Mouse (Mus musculus): Measurements from ENCODE around the gene Prss50. TPM values are rescaled to one million over a fixed set of nuclear protein-coding genes. Genes with fewer than 3 reads are reported as not detected.
A peak's percentile ranks its signal among the peaks of the same experiment; 100 is the strongest.

Prss50 gene
- total RNA-seq, 2 experiments from 2014 or later, result not detected

DNA sequence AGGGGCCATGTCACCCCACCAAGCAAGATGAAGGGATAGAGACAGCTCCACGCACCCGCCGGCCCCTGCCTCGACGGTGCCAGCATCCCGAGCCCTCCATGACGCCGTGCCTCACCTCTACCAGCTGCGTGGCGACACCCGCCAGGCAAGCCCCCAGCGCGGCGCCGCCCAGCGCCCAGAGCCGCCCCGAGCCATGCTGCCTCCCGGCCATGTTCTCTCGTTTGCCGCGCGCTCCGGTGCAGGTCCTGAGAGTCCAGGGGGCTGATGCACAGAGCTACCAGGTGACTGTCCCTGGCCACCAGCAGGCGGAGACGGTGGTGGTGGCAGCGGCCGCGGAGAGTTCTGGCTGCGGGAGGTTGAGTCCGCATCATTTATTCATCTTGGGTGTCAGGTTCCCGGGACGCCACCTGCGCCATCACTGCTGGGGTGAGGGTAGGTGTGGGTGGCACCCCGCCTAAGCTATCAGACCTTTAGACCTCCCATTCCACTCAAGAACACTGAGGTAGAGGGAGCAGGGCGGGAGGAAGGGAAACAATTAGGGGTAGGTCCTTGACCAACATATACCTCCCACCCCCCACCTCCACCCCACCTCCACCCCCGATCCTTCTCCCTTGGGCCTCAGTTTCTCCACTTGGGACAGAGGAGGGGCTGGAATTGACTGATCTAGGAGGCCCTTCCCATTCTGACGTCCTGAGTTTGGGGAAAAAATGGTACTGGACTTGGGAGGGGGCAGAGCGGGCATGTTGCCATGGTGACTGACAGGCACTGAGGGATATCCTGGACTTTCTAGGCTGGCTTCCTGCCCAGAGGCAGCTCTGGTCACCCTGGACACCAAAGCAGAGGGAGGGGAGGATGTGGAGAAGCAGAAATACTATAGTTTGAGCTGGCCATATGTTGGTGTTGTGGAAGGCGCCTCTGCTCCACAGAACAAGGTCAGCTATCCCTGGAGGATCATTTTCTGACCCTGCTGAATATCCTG lies 16.2 kb downstream of the Prss50 start:
- intact Hi-C loops (cut with DNase I; ENCODE audit: low total_unique reads), result loop anchor here (5.0 kb wide), 2 partner anchors 97 to 157 kb away; no protein-coding TSS in a partner anchor
- DNase-seq, result no peak

DNA sequence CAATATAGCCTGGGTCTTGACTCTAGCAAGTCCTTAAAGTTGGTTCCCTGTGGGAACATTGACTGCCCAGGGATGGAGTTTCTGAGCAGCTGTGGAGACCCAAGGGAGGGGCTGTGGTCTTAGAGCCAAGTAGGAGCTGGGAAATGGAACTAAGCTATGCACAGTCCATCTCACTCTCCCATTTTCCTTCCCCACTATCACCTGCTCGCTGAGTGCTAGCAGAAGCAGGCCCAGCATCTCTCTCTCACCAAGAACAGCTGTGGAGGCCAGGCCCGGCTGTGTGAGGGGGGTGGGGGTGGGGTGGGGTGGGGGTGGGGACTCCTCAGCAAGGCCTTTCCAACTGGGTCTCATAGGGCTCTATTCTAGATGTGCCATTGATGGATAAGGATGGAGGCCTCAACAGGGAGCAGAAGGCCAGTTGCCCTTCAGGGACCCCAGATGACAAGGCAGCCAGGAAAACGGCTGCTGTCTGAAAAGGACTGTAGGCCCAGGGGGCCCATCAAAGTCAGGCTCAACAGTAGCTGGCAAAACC lies 17.0 kb downstream of the Prss50 start:
- DNase-seq, result no peak
- intact Hi-C loops (cut with DNase I; ENCODE audit: low total_unique reads), result loop anchor here (5.0 kb wide), 2 partner anchors 97 to 157 kb away; no protein-coding TSS in a partner anchor

DNA sequence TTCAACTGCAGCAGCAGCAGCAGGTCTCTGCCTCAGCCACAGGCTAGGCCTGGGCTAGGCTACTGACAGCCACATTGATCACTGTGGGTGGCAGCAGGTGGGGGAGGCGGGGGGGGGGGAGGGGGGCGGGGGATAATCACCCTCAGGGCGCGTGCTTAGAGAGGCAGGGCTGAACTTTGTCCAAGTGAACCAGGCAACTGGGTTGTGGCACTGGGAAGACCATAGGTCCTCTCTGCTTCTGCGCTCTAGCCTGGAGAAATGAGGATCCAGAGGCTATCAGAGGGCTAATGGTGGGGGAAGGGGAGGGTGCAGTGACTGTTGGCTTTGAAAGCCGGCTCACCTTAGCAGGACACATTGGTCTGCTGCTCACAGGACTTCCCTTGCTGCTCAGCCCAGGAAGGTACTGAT lies 17.5 kb downstream of the Prss50 start:
- no peak for DNase-seq
- intact Hi-C loops (cut with DNase I; ENCODE audit: low total_unique reads), result no loop called here

DNA sequence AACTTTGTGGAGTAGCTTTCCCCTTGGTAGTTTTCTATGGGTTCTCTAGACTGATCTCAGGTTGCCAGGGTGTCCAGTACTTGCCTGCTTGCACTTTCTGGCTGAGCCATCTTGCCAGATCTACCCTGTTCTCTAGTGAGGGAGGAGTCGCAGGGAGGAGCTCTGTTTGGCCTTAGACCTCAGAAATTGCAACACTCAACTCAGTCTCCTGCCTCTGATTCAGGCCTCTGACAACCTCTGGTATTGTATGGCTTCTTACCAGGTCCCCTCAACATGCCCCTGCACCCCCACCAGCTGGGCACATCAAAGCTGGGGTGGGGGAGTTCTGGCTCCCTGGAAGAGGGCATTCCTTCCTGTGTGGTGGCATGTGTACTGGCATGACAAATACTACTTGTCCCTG lies 19.6 kb downstream of the Prss50 start:
- intact Hi-C loops (cut with DNase I; ENCODE audit: low total_unique reads), result no loop called here
- DNase-seq, result no peak

GRCm38 (mm10) chr9:110877888-110878287 lies 20.1 kb downstream of the Prss50 start:
- intact Hi-C loops (cut with DNase I; ENCODE audit: low total_unique reads), result no loop called here

GRCm38 (mm10) chr9:110879191-110879920 lies 21.6 kb downstream of the Prss50 start, which contains the start of gene Als2cl:
Als2cl (plus strand) TSS chr9:110879870.
- intact Hi-C loops (cut with DNase I; ENCODE audit: low total_unique reads), result no loop called here

More at GRCm38 (mm10) chr9:110877888-110878287, 20.1 kb downstream of the Prss50 start:
- peak; percentile 88 for DNase-seq

GRCm38 (mm10) chr9:110879998-110880561 lies 22.3 kb downstream of the Prss50 start, which contains the start of gene Tmie:
Tmie (minus strand) TSS chr9:110880113.
- intact Hi-C loops (cut with DNase I; ENCODE audit: low total_unique reads), result no loop called here
- DNase-seq, result peak; percentile 67

More at GRCm38 (mm10) chr9:110879191-110879920, 21.6 kb downstream of the Prss50 start, which contains the start of gene Als2cl:
- no peak for DNase-seq

GRCm38 (mm10) chr9:110880772-110881171 lies 23.0 kb downstream of the Prss50 start:
- intact Hi-C loops (cut with DNase I; ENCODE audit: low total_unique reads), result no loop called here

GRCm38 (mm10) chr9:110881953-110882352 lies 24.2 kb downstream of the Prss50 start:
- no peak for DNase-seq
- intact Hi-C loops (cut with DNase I; ENCODE audit: low total_unique reads), result no loop called here

More at GRCm38 (mm10) chr9:110880772-110881171, 23.0 kb downstream of the Prss50 start:
- no peak for DNase-seq

- intact Hi-C loops (cut with DNase I; ENCODE audit: low total_unique reads), result no loop called here
- no peak for DNase-seq
These were observed 29.9 kb downstream of the Prss50 start for GRCm38 (mm10) chr9:110887388-110888303.

DNA sequence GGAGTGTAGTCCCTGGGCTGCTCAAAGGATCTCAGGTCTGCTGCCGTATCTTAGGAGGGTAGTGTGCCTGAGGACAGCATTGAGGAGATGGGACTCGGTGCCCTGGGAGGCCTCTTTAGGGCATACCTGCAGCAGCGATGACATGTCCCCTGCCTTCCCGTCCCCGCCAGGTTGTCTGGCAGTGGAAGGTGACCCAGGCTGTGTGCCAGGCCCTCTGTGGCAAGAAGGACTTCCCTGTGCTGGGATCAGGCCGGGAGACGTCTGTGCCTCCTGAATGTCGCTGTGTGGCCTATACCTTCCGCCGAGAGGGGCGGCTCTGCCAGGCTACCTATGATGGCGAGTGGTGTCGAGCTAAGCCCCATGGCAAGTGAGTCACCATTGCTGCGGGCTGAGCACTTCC lies 31.2 kb downstream of the Prss50 start:
- DNase-seq, result no peak
- intact Hi-C loops (cut with DNase I; ENCODE audit: low total_unique reads), result no loop called here

DNA sequence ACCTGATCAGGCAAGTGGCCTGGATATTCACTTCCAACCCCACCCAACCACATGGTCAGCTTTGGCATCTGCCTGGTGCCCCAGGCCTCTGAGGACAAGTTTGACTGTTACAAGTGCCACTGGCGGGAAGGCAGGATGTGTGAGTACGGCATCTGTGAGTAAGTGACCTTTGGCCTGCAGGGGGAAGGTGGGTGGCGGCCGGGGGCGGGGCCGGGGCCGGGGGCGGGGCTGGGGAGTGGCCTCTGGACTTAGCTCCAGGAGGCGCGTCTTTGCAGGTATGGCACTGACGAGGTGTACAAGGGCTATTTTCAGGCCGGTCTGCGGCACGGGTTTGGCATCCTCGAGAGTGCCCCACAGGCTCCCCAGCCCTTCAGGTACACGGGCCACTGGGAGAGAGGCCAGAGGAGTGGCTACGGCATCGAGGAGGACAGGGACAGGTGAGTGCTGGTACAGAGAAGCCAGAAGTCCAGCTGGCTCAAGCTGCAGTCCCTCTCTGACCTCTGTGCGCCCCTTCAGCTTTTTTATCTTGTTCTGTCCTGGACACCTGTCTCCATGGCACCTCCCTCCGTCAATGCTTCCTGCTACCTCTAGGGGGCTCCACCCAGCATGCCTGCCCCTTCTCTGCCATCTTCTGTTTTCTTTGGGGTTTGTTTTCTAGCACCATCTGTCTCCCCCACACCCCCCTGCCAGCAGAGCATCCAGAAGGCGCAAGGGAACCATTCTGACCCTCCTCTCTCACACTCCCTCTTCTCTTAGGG lies 32.4 kb downstream of the Prss50 start:
- intact Hi-C loops (cut with DNase I; ENCODE audit: low total_unique reads), result no loop called here
- peak; percentile 4 for DNase-seq

GRCm38 (mm10) chr9:110891077-110891828 lies 33.5 kb downstream of the Prss50 start:
- DNase-seq, result peak; percentile 5
- intact Hi-C loops (cut with DNase I; ENCODE audit: low total_unique reads), result no loop called here

DNA sequence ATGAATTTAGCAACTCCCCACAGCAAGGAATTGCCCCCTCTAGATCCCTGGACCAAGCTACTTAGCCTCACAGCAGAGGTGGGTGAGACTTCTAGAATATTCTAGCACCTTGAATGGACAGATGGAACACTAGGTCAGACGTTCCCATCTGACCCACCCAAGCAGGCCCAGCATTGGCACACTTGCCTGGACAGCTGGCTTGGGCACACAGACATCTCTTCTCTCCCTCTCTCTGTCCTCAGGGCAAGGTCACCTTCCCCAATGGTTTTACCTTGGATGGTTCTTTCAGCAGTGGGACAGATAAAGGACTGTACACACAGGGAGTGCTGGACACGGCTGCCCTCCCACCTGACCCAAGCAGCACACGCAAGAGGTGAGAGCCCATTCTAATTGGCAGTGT lies 34.8 kb downstream of the Prss50 start:
- intact Hi-C loops (cut with DNase I; ENCODE audit: low total_unique reads), result no loop called here

GRCm38 (mm10) chr9:110893429-110893828 lies 35.7 kb downstream of the Prss50 start:
- intact Hi-C loops (cut with DNase I; ENCODE audit: low total_unique reads), result no loop called here
- no peak for DNase-seq

More for the DNA sequence above, 34.8 kb downstream of the Prss50 start:
- peak; percentile 3 for DNase-seq

- no peak for DNase-seq
These were observed 37.7 kb downstream of the Prss50 start for GRCm38 (mm10) chr9:110895507-110895906.

GRCm38 (mm10) chr9:110895994-110896393 lies 38.2 kb downstream of the Prss50 start:
- DNase-seq, result no peak
- intact Hi-C loops (cut with DNase I; ENCODE audit: low total_unique reads), result no loop called here

More at GRCm38 (mm10) chr9:110895507-110895906, 37.7 kb downstream of the Prss50 start:
- intact Hi-C loops (cut with DNase I; ENCODE audit: low total_unique reads), result no loop called here
